Mouse (Mus musculus) cerebellum, postnatal 10 days (tissue): ENCODE data around the gene Copz1.
"Not testable (repeated sequence)": the region's sequence is repeated elsewhere in the genome, so short reads cannot be mapped to it uniquely, and the experiment has no call there.

Experiments
- DNase-seq, 2 experiments: peaks; one replicate each; pipeline ENCODE4 v3.0.0; 2021; ENCODE audit warnings: mixed read lengths in 2 of 2

Copz1 gene

DNA sequence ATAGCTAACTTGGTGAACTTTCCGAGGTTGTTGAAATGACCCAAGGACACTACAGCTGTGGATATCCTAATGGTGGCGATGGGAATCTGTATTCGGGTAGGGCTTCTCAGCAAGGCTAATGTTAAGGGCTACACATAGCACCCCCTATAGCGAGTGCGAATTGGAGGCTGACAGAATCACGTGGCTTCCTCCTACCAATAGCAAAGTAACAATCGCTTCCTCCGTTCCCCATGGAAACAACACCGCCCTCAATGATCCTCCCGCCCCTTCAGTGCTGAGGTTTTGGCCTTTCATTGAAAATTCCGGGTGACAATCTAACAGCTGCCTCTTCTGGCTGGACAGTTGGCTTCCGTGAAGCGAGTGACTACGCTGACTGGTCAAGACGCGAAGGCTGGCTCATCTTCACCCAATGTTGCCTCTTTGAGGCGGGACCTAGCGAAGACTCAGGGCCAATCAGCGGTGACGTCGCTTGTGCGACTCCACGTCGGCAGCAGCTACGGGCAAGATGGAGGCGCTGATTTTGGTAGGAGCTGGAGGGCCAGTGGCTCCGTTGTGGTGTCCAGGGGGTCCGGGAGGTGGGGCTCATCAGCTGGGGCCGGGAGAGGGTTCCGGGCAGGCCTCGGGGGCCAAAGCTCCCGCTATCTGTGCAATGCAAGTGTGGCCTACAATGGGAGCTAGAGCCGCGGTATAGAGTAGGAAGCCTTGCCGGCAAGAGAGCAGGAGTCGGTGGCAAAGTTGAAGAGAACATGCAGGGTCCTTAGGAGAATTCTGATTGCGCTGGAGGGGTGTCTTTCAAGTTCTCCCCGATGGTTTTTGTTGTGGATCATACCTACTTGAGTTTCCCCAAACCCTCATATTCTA, at the start of gene Copz1:
Gene Copz1 (plus strand): TSS at position 296 of the 861 bp plus-strand sequence.
- peak; percentile 96 for DNase-seq

DNA sequence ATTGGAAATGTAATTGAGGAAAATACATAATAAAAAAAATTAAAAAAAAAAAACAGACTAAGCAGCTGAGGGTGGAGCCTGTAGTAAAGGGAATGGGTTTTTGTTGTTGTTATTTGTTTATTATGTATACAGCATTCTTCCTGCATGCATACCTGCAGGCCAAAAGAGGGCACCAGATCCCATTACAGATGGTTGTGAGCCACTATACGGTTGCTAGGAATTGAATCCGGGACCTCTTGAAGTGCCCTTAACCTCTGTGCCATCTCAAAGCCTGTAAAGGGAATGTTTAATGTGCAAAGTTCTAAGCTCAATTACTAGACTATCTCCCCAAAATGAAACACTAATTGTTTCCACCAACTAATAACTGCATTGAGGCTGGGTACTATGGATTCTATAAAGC, 48.4 kb upstream of the Copz1 start:
- DNase-seq, result no peak

DNA sequence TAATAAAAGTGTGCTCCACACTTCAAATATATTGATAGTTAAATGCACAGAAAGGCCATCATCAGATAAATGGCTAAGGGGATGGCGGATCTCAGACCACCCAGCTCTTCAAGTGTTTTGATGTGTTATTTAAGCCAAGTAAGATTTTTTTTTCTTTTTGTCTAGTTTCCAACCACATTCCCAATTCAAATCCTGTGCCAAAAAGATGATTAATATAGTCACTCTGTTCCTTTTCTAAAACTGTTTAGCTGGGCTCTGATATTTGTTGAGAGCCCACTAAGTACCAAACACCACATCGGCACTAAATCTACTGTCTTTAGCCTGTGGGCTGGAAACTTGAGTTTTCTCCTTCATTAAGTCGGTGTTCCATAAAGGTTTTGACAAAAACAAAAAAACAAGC, 45.5 kb upstream of the Copz1 start:
- no peak for DNase-seq

DNA sequence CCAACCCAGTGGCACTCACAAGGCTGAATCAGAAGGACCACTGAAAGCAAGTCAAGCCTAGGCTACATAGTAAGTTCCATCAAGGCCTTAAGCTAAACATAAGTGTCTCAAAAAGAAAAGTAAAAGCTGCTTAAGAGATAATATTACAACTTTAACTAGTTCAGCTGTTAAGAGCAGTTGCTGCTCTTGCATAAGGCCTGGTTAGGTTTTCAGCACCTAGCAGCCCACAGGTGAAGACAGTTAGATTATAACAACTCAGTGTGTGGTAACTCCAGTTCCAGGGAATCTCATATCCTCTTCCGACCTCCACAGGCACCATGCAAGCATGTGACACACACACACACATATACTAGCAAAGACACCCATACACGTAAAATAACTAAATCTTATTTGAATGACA, 44.9 kb upstream of the Copz1 start:
- no peak for DNase-seq

DNA sequence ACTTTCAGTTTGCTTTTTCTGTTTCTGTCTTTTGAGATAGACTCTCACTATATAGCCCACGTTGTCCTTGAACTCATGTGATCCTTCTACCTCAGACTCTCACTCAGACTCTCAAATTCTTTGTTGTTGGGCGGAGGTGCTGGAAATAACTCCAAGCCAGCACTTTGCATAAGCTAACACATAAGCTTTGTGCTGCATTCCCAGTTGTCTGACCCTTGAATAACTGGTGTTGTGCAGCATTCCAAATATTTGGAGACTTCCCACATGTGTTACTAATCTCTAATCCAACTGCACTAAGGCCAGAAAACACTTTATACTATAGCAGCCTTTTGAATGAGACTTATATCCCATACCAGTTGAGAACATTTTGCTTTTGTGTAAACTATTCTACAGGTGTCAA, 43.6 kb upstream of the Copz1 start:
- DNase-seq, result no peak

DNA sequence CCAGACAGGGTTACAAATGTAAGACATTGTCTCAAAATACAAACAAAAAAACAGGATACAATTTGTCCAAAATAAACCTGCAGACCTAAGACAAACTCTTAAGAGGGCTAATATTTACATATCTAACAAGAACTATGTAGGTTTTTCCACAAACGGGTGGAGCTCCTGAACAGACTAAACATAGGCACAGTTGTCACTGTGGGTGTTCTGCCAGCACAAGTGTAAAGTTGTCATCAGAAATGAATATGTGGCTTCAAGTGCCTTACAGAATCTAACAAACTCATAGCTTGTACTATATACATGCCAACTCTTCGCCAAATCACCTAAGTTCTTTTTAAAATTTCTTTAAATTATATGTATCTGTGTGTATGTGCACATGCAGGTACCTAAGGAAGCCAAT, 39.4 kb upstream of the Copz1 start:
- no peak for DNase-seq

DNA sequence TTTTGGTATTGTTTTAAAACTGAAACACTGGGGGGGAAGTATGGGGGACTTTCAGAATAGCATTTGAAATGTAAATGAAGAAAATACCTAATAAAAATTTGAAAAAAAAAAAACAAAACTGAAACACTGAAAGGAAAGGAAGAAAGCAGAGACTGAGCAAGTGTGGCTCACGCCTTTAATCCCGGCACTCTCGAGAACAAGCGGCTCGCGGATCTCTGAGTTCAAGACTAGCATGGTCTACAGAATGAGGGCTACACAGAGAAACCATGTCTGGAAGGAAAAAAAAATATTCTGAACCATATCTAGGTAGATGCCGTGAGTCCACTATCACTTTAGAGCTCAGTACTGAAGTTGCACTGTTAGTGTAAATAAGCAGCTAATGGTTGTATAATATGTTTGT, 35.2 kb upstream of the Copz1 start:
- no peak for DNase-seq

DNA sequence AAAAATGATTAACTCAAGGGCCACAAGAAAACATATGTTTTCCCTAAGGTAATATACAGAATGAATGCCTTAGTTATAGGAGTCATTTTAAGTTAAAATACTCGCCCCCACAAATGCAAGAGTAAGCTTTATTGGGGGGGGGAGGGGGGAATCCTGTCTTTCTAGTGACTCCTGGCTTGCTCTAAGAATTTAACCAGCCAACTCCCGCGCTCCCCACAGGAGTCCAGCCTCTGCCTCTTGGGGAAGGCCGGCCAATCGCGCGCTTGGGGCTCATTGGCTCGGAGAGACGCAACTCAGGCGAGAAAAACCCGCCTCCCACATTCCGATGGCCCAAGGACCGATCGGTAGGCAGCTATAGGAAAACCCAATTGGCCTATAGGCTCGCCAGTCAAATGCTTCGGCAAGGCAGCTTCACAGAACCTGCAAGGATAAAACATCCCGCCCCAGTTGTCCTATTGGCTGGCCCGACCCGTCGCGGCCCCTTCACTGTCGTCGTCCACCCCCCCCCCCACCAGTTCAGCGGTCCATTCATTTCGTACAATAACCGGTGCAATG, 33.3 kb upstream of the Copz1 start:
- DNase-seq, result peak; percentile 95 to 97

DNA sequence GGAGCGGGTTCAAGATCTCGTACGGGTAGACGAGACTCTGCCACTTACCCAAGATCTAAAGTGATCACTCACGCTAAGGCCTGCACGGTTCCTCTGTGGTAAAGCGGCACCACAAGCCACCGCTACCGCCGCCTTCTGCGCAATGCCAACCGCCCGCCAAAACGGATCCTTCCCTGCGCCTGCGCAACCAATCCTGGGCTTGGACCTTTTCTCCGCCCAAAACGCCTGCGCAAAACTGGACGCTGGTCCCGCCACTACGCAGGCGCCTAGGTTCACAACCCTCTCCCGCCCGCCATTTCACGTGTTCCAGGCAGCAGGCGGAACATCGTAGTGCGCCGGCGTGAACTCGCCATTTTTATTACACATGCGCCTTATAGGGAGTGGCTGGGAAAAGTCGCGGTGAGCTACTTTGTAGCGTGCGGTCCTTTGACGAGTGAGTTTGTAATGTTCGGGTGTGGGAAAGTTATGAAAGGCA, 32.8 kb upstream of the Copz1 start, which contains the start of gene Cbx5:
Gene Cbx5 (minus strand): TSS at position 132 of the 475 bp plus-strand sequence.
- peak; percentile 98 to 99 for DNase-seq

DNA sequence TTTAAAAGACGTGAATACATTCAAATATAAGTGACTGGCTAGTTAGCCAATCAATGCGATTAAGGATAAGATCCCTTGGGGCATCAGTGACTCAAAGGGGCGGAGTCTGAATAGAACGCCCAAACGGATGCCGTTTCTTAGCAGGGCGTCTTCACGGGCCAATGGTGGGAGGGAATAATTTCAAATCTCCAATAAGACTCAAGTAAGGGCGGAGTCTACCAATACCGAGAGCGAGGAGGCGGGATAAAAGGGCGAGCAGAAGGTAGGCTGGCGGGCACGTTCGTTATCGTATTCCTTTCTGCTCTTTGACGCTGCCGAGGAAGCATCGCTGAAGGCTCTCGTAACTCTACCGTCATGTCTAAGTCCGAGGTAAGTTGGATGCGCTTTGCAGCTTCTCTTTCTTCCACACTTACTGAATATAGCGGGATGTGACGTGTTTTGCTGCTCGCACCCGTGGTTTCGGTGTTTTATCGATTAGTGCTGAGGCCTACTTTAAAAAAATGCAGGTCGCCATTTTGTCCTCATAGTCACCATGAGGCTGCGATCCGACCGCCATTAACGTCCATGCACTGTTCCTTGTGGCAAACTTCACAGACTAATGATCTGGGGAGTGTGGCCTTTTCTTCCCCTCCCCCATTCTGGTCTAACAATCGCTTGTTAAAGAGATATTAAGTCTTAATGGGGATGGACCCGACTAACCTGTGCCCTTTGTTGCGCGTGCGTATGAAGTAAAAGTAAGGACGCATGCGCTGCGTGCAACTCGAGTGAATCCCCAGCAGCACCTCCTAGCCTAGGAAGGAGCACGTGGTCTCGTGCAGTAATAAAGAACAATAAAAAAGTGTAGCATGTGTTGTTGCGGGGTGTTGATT, 32.1 kb upstream of the Copz1 start, which contains the start of gene Hnrnpa1:
Gene Hnrnpa1 (plus strand): TSS at position 273 of the 869 bp plus-strand sequence.
- peak; percentile 96 to 97 for DNase-seq

DNA sequence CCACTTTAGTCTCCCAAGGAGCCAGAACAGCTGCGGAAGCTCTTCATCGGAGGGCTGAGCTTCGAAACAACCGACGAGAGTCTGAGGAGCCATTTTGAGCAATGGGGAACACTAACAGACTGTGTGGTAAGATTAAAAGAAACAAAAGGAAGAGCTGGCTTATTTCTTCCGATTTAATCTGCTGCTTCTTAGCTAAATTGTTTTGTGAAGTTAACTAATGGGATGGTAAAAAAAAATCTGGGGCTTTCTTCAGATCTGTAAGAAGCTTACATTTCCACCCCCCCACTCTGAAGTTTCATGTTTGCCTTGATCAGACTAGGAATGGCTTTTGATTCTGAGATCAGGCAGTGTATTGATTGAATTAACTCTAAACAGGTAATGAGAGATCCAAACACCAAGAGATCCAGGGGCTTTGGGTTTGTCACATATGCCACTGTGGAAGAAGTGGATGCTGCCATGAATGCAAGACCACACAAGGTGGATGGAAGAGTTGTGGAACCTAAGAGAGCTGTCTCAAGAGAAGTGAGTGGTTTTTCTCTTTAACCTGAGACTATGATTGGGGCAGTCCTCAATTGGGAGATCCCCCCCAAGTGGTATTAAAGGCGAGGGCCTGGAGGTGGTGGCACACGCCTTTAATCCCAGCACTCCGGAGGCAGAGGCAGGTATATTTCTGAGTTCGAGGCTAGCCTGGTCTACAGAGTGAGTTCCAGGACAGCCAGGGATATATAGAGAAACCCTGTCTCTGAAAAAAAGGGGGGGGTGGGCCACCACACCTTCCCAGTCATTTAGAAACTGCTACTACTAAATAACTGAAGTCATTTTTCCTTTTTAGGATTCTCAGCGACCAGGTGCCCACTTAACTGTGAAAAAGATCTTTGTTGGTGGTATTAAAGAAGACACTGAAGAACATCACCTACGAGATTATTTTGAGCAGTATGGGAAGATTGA, 31.2 kb upstream of the Copz1 start:
- DNase-seq, result peak in 1 of 2 experiments; percentile 6

DNA sequence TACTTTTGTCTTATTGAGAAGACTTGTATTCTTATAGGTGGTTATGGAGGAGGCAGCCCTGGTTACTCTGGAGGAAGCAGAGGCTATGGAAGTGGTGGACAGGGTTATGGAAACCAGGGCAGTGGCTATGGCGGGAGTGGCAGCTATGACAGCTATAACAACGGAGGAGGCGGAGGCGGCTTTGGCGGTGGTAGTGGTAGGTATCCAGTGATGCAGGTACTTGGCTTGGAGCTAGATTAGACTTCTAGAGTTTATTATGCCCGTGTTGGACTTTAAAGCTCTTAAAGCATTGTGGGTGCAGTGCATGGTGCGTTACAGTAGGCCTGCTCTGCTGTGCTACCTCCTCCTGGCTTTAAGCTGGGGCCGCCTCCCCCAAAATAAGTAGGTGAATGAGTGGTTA, 29.6 kb upstream of the Copz1 start:
- peak in 1 of 2 experiments; percentile 13 for DNase-seq

DNA sequence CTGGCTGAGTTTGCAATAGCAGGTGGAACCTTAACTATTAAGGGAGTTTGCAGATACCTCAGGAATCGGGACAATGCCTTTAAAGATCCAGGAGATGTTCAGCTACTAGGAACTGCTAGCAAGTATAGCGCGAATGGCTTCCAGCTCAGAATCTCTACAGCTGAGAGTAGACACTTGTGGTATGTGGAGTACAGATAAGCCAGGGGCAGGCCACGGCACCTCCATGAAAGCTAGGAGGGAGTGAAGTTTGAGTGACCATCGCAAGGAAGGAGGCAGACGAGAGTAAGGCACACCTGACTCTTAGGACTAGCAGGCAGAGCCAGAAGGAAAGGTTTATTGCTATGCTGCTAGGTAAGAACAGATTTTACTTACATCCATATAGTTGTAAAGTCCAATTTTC, 26.9 kb upstream of the Copz1 start:
- DNase-seq, result no peak

DNA sequence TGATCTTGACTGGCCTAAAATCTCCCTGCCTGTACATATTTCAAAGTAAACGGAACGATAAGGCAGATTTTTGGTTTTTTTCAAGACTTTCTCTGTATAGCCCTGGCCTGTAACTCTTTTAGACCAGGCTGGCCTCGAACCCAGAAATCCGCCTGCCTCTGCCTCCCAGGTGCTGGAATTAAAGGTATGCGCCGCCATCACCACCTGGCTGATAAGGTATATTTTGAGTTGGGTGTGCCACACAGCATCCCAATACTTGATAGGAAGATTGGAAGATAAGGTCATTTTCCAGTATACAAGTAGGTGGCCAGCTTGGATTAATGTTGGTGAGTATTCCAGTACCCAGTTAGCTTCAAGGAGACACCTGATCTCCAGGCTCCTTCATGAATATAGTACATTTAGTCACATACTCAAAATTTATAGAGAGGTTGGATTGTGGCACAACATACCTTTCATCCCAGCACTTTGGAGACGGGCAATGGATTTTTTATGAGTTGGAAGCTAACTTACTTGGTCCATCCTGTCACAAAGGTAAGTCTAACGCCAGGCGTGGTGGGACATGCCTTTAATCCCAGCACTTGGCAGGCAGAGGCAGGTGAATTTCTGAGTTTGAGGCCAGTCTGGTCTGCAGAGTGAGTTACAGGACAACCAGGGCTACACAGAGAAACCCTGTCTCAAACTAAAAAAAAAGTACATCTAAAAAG, 25.3 kb upstream of the Copz1 start:
- no peak for DNase-seq

DNA sequence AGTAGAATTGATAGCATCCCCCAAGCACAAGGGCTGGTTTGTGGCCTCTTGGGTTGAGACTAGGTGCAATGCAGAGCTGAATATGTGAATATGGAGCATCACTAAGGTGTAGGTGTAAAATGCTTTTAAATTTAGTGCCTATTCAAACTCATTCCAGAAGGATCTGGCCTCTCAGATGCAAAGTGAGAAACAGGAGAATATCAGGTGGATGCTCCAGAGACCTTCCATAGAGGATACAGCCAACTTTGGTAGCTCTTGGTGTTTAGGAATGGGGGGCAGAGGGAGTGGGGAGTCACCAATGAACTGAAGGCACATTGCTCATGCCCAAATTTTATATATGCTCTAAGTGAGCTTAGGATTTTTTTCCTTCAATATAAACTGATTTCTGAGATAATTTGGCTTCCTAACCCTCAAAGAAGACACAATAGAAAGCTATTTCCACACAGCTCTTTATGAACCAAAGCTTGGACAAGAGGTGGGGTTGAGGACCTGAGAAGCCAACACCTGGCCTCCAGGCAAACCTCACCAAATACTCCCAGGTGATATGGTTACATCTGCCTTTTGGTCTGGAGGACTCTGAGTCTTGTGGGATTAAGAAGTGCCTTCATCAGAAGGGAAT, 24.6 kb upstream of the Copz1 start:
- DNase-seq, result no peak

DNA sequence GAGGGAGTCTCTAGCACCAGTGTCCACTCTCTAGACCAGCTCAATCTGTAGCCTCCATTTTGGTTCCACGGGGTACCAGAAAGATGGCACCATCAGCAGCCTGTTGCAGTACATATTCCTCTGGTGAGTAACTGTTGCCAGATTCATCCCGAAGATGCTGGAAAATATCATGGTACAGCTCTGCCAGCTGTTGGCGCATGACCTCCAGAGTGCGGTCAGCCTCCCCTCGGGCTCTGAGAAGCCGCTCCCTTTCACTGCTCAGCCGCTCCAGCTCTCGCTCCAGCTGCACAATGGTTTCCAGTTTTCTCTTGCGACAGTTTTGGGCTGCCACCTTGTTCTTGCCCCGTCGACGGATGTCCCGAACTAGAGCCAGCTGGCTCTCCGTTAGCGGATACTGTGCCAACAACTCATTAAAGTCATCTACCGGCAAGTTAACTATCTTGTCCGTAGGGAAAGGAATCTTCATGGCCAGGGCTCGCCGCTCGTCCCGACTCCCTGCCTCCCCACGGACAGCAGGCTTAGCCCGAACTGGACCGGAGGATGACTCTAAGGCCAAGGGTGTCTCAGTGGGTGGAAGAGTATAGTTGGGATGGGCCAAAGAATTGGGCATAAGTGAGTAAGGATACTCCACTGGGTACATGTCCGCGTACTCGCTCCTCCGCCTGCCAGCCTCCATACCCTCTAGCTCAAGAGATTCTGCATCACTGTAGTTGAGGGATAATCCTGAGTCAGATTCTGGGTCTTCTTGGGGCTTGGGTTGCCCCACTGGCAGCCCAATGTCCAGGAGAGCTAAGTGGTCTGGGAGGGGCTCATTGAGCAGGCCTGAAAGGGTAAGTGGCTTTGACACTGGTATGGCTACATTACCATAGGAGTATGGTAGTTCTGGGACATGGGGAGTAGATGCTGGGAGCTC, 23.9 kb upstream of the Copz1 start:
- peak; percentile 50 to 56 for DNase-seq

DNA sequence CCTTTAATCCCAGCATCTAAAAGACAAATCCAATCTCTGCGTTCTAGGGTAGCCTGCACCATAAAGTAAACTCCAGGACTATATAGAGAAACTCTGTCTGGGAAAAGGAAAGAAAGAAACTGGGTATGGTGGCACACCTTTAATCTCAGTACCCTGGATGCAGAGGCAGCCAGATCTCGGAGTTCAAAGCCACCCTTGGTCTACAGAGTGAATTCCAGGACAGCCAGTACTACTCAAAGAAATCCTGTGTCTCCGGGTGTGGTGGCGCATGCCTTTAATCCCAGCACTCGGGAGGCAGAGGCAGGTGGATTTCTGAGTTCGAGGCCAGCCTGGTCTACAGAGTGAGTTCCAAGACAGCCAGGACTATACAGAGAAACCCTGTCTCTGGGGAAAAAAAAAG, 23.0 kb upstream of the Copz1 start:
- DNase-seq, result not testable (repeated sequence)

DNA sequence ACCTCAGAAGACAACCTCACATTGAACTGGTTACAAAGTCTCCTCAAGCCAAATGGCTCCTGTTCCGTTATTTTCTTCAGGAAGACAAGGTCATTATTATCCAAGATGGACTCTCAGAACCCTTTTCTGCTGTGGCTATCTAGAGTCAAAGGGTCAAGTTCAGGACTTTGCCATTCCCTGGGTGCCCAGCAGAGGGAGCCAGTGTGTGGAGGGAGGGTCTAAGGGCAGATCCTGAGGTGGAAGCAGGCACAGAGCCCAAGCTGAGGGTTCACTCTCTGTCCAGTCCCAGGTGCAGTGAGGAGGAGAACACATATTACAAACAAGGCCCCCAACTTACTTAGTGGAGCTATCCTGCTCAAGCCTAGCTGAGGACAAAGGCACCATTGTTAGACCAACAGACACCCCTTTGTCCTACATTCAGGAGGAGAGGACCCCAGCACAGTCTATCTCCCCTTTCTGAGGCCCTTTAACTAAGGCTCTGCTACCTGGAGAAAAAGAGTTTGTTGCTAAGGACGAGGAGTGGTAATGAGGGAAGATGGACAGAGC, 22.2 kb upstream of the Copz1 start:
- peak; percentile 80 to 83 for DNase-seq

DNA sequence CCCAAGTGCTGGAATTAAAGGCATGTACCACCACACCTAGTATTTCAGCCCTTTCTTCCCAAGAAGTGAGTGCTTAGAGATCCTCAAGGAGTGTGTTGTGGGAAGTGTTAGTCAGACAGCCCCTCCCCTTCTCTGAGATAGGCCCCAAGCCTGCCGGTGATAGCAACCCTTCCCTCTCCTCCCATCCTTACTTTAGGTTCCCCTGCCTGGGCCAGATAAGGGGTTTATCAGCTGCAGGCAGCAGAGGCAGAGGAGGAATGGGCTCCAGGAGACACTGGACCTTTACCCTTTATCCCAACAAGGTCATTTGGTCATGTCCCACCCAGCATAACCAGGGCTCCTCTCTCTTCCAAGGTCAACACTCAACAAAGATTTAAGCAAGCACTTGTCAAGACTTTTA, 20.9 kb upstream of the Copz1 start:
- DNase-seq, result no peak
